Mouse (Mus musculus) bone marrow macrophage, adult 2 months (primary cell): ENCODE data around the gene Zfp365.

Experiments
- CTCF ChIP-seq: IDR thresholded peaks from 2 replicates; pipeline ENCODE4 v1.5.1; 2012; ENCODE audit warnings: low read depth, mild to moderate bottlenecking, low read length, moderate library complexity
- POLR2A ChIP-seq: IDR thresholded peaks from 2 replicates; pipeline ENCODE4 v1.6.1; 2012; ENCODE audit warnings: mild to moderate bottlenecking, low read depth, low read length, borderline replicate concordance

- TF ChIP-seq CTCF (no peak), POLR2A (no peak)
Measured at GRCm38 (mm10) chr10:67950059-67950748, 37.7 kb upstream of the Zfp365 start.
